In the genomic region with DNA sequence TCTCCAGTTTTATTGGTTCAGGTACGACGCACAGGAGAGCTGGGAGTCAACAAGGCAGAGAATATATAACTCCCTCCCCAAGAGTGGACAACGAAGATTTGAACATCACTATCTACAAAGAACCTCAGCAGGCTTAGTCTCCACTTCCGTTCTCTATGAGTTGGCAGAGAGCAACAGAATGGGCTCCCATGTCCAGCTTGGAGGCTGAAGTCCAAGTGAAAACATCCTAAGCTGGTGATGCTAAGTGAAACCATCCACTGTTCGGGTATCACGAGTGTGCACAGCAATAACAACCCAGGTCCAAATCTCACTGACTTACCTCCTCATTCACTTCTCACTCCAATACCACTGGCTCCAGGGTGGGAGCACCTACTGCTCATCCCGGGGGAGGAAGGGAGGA, we compare ENCODE assay signal across 28 mouse cellular contexts.
"Had no signal": no experiment of that assay in that cellular context is flagged by ENCODE, and none has a peak within 500 bp of the region (broad histone marks: within the 10 kb centered on the region; RNA-seq: fewer than 3 reads in every experiment).

No protein-coding gene starts in this region.

- H3K4me3 ChIP-seq: embryonic facial prominence, embryonic 10.5 days; embryonic facial prominence, embryonic 12.5 days; embryonic facial prominence, embryonic 13.5 days; embryonic facial prominence, embryonic 15.5 days; erythroblast, embryonic 14.5 days; forebrain, embryonic 10.5 days; forebrain, embryonic 12.5 days; forebrain, embryonic 13.5 days; forebrain, embryonic 15.5 days; gastrocnemius, adult 2 months; heart, adult 2 months had no signal

- DNase-seq: cerebellum, adult 2 months; cerebellum, adult 8-10 months; cerebellum, adult 9-10 months; cerebellum, adult 9-11 months; cerebellum, postnatal 10 days; cerebellum, postnatal 14 days; cerebellum, postnatal 25 days; cerebellum, postnatal 36 days; embryo, embryonic 11 days; forebrain, postnatal 0 days; gastrocnemius, adult 2 months; gastrocnemius, postnatal 10 days; gastrocnemius, postnatal 14 days; gastrocnemius, postnatal 25 days; gastrocnemius, postnatal 36 days; heart, adult 18-20 months; heart, adult 2 months had no signal

- H3K9ac ChIP-seq: embryonic facial prominence, embryonic 12.5 days; embryonic facial prominence, embryonic 13.5 days; embryonic facial prominence, embryonic 15.5 days; forebrain, embryonic 12.5 days; forebrain, embryonic 13.5 days; forebrain, embryonic 15.5 days; forebrain, postnatal 0 days had no signal

- H3K9me3 ChIP-seq: embryonic facial prominence, embryonic 10.5 days; embryonic facial prominence, embryonic 12.5 days; embryonic facial prominence, embryonic 13.5 days; embryonic facial prominence, embryonic 15.5 days; forebrain, embryonic 10.5 days; forebrain, embryonic 12.5 days; forebrain, embryonic 13.5 days; forebrain, embryonic 15.5 days had no signal

- ATAC-seq: forebrain, embryonic 13.5 days; forebrain, embryonic 14.5 days; forebrain, embryonic 15.5 days; forebrain, embryonic 16.5 days; forebrain, postnatal 0 days had no signal

- H3K36me3 ChIP-seq: embryonic facial prominence, embryonic 10.5 days; embryonic facial prominence, embryonic 12.5 days; embryonic facial prominence, embryonic 13.5 days; embryonic facial prominence, embryonic 15.5 days; forebrain, embryonic 10.5 days; forebrain, embryonic 12.5 days; forebrain, embryonic 15.5 days had no signal

- H3K4me2 ChIP-seq: embryonic facial prominence, embryonic 12.5 days; embryonic facial prominence, embryonic 13.5 days; embryonic facial prominence, embryonic 15.5 days; forebrain, embryonic 12.5 days; forebrain, embryonic 13.5 days; forebrain, embryonic 15.5 days had no signal

- H3K27me3 ChIP-seq: embryonic facial prominence, embryonic 12.5 days; embryonic facial prominence, embryonic 13.5 days; embryonic facial prominence, embryonic 15.5 days; forebrain, embryonic 12.5 days; forebrain, embryonic 13.5 days; forebrain, embryonic 15.5 days had no signal

- H3K27ac ChIP-seq: embryonic facial prominence, embryonic 10.5 days; embryonic facial prominence, embryonic 12.5 days; embryonic facial prominence, embryonic 13.5 days; embryonic facial prominence, embryonic 15.5 days; forebrain, embryonic 10.5 days; forebrain, embryonic 12.5 days; forebrain, embryonic 13.5 days; forebrain, embryonic 15.5 days; gastrocnemius, adult 2 months; heart, adult 2 months had no signal

- H3K4me1 ChIP-seq: embryonic facial prominence, embryonic 12.5 days; embryonic facial prominence, embryonic 15.5 days; forebrain, embryonic 12.5 days; forebrain, embryonic 13.5 days; forebrain, embryonic 15.5 days had no signal
